Mouse (Mus musculus): ENCODE results near the gene Ric1.

GRCm38 (mm10) chr19:29550618-29551017 is 28.5 kb downstream of the Ric1 start:
- TF ChIP-seq CTCF (IDR thresholded peaks at IDR 0.05; ENCODE audit: extremely low read depth, insufficient read length, insufficient replicate concordance, low read depth, low read length) (no peak), POLR2A (IDR thresholded peaks at IDR 0.05; ENCODE audit: low read depth, low read length) (no peak)

All from small intestine, adult 2 months (tissue).